Mouse (Mus musculus): ENCODE results near the gene Ank. TPM values are rescaled to one million over a fixed set of nuclear protein-coding genes. Genes with fewer than 3 reads are reported as not detected.

Ank gene
- total RNA-seq, 1 experiment = 12.0 TPM

GRCm38 (mm10) chr15:27551117-27552114 is 84.9 kb downstream of the Ank start:
- TF ChIP-seq ZNF384 (IDR thresholded peaks at IDR 0.05; ENCODE audit: low read depth, low read length) = no peak
- in situ Hi-C loops (cut with MboI; ENCODE audit: low sequenced_read_pairs in 2 of 2, unreplicated experiment in 2 of 2) = no loop called here

GRCm38 (mm10) chr15:27552129-27552700 is 85.7 kb downstream of the Ank start:
- H3K9ac ChIP-seq (ENCODE audit: insufficient read depth, low read depth, low read length, poor library complexity, severe bottlenecking) = no peak overlapping the region
- TF ChIP-seq HCFC1 (IDR thresholded peaks at IDR 0.05; ENCODE audit: borderline replicate concordance, insufficient read depth, low read length) (no peak), ZNF384 (IDR thresholded peaks at IDR 0.05; ENCODE audit: low read depth, low read length) (no peak), ZC3H11A (IDR thresholded peaks at IDR 0.05; ENCODE audit: borderline replicate concordance, low read depth, low read length) (no peak), CHD2 (IDR thresholded peaks at IDR 0.05; ENCODE audit: low read depth, low read length) (no peak), MAFK (IDR thresholded peaks at IDR 0.05; ENCODE audit: insufficient read depth, low read depth, low read length) (no peak)
- no peak for DNase-seq (ENCODE audit: low read depth, low spot score)
- no peak overlapping the region for H3K4me3 ChIP-seq (ENCODE audit: insufficient read depth in 1 of 2, low read depth in 1 of 2, low read length in 2 of 2, poor library complexity in 1 of 2, severe bottlenecking in 1 of 2)
- no peaks in the 10 kb centered on the region; the same call in 1 of the 2 replicates for H3K36me3 ChIP-seq (ENCODE audit: control insufficient read depth, insufficient read depth, low read length, poor library complexity, severe bottlenecking)
- H3K27ac ChIP-seq (ENCODE audit: insufficient read depth, low read depth, low read length, poor library complexity, severe bottlenecking) = no peak overlapping the region
- H3K4me1 ChIP-seq (ENCODE audit: control insufficient read depth in 2 of 2, insufficient read depth in 2 of 2, low read length in 2 of 2, poor library complexity in 1 of 2) = no peaks in the 10 kb centered on the region
- in situ Hi-C loops (cut with MboI; ENCODE audit: low sequenced_read_pairs in 2 of 2, unreplicated experiment in 2 of 2) = no loop called here
- no peaks in the 10 kb centered on the region for H3K9me3 ChIP-seq (ENCODE audit: control insufficient read depth, insufficient read depth, low read depth, low read length)

More at GRCm38 (mm10) chr15:27551117-27552114, 84.9 kb downstream of the Ank start:
- H3K4me3 ChIP-seq (ENCODE audit: insufficient read depth in 1 of 2, low read depth in 1 of 2, low read length in 2 of 2, poor library complexity in 1 of 2, severe bottlenecking in 1 of 2) = no peak overlapping the region
- no peaks in the 10 kb centered on the region for H3K36me3 ChIP-seq (ENCODE audit: control insufficient read depth, insufficient read depth, low read length, poor library complexity, severe bottlenecking)
- no peak for DNase-seq (ENCODE audit: low read depth, low spot score)
- H3K27ac ChIP-seq (ENCODE audit: insufficient read depth, low read depth, low read length, poor library complexity, severe bottlenecking) = no peak overlapping the region
- no peak overlapping the region for H3K9ac ChIP-seq (ENCODE audit: insufficient read depth, low read depth, low read length, poor library complexity, severe bottlenecking)
- no peaks in the 10 kb centered on the region for H3K4me1 ChIP-seq (ENCODE audit: control insufficient read depth in 2 of 2, insufficient read depth in 2 of 2, low read length in 2 of 2, poor library complexity in 1 of 2)
- no peaks in the 10 kb centered on the region for H3K9me3 ChIP-seq (ENCODE audit: control insufficient read depth, insufficient read depth, low read depth, low read length)

- in situ Hi-C loops (cut with MboI; ENCODE audit: low sequenced_read_pairs in 2 of 2, unreplicated experiment in 2 of 2) = no loop called here
- Histone ChIP-seq H3K4me3 (ENCODE audit: insufficient read depth in 1 of 2, low read depth in 1 of 2, low read length in 2 of 2, poor library complexity in 1 of 2, severe bottlenecking in 1 of 2) (no peak overlapping the region), H3K4me1 (ENCODE audit: control insufficient read depth in 2 of 2, insufficient read depth in 2 of 2, low read length in 2 of 2, poor library complexity in 1 of 2) (no peaks in the 10 kb centered on the region), H3K27ac (ENCODE audit: insufficient read depth, low read depth, low read length, poor library complexity, severe bottlenecking) (no peak overlapping the region), H3K36me3 (ENCODE audit: control insufficient read depth, insufficient read depth, low read length, poor library complexity, severe bottlenecking) (no peaks in the 10 kb centered on the region; the same call in 1 of the 2 replicates), H3K9ac (ENCODE audit: insufficient read depth, low read depth, low read length, poor library complexity, severe bottlenecking) (no peak overlapping the region), H3K9me3 (ENCODE audit: control insufficient read depth, insufficient read depth, low read depth, low read length) (no peaks in the 10 kb centered on the region)
- no peak for DNase-seq (ENCODE audit: low read depth, low spot score)
- no peak for TF ChIP-seq HCFC1 (IDR thresholded peaks at IDR 0.05; ENCODE audit: borderline replicate concordance, insufficient read depth, low read length)
- TF ChIP-seq CHD2 (IDR thresholded peaks at IDR 0.05; ENCODE audit: low read depth, low read length) = no peak
- no peak for TF ChIP-seq ZC3H11A (IDR thresholded peaks at IDR 0.05; ENCODE audit: borderline replicate concordance, low read depth, low read length)
- no peak for TF ChIP-seq ZNF384 (IDR thresholded peaks at IDR 0.05; ENCODE audit: low read depth, low read length)
- no peak for TF ChIP-seq MAFK (IDR thresholded peaks at IDR 0.05; ENCODE audit: insufficient read depth, low read depth, low read length)
Observed at GRCm38 (mm10) chr15:27553554-27553953, 87.1 kb downstream of the Ank start.

GRCm38 (mm10) chr15:27558456-27559147 is 92.1 kb downstream of the Ank start:
- H3K36me3 ChIP-seq (ENCODE audit: control insufficient read depth, insufficient read depth, low read length, poor library complexity, severe bottlenecking) = no peaks in the 10 kb centered on the region; the same call in 1 of the 2 replicates
- DNase-seq (ENCODE audit: low read depth, low spot score) = no peak
- H3K4me1 ChIP-seq (ENCODE audit: control insufficient read depth in 2 of 2, insufficient read depth in 2 of 2, low read length in 2 of 2, poor library complexity in 1 of 2) = no peaks in the 10 kb centered on the region
- H3K9me3 ChIP-seq (ENCODE audit: control insufficient read depth, insufficient read depth, low read depth, low read length) = no peaks in the 10 kb centered on the region
- no peak overlapping the region for H3K9ac ChIP-seq (ENCODE audit: insufficient read depth, low read depth, low read length, poor library complexity, severe bottlenecking)
- H3K27ac ChIP-seq (ENCODE audit: insufficient read depth, low read depth, low read length, poor library complexity, severe bottlenecking) = no peak overlapping the region
- TF ChIP-seq CHD2 (IDR thresholded peaks at IDR 0.05; ENCODE audit: low read depth, low read length) (no peak), ZNF384 (IDR thresholded peaks at IDR 0.05; ENCODE audit: low read depth, low read length) (no peak), ZC3H11A (IDR thresholded peaks at IDR 0.05; ENCODE audit: borderline replicate concordance, low read depth, low read length) (no peak)
- in situ Hi-C loops (cut with MboI; ENCODE audit: low sequenced_read_pairs in 2 of 2, unreplicated experiment in 2 of 2) = no loop called here
- no peak overlapping the region for H3K4me3 ChIP-seq (ENCODE audit: insufficient read depth in 1 of 2, low read depth in 1 of 2, low read length in 2 of 2, poor library complexity in 1 of 2, severe bottlenecking in 1 of 2)

All from ES-E14 (cell line).